Comparison of ENCODE assay signal across 12 mouse cellular contexts in the genomic region with DNA sequence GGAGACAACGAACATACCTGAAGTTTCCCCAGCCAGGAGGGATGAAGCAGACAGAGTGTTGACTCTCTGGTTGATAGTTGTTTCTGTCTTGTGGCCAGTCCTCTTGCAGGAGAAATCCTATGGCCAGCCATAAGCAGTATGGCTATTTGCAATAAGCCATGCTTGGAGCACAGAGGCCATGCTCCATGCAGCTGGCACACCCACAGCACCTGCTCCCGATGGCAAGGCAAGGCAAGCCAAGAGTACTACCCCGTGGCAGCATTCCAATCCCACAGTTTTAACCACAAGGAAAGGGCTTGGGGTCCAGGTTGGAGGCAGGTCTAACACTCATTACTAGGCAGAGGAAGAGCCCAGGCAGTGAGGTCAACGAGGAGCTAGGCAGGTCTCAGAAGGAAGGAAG.
"Had no signal": no experiment of that assay in that cellular context is flagged by ENCODE, and none has a peak within 500 bp of the region (broad histone marks: within the 10 kb centered on the region; RNA-seq: fewer than 3 reads in every experiment).

No protein-coding gene starts in this region.

- ATAC-seq: midbrain, embryonic 16.5 days had no signal

- H3K27me3 ChIP-seq: neural tube, embryonic 12.5 days had no signal

- H3K4me3 ChIP-seq: midbrain, embryonic 10.5 days; midbrain, embryonic 12.5 days; neural tube, embryonic 12.5 days had no signal

- H3K4me2 ChIP-seq: lung, embryonic 14.5 days; midbrain, embryonic 12.5 days; neural tube, embryonic 12.5 days had no signal

- H3K36me3 ChIP-seq: midbrain, embryonic 10.5 days; midbrain, embryonic 12.5 days; neural tube, embryonic 12.5 days had no signal

- DNase-seq: lung, embryonic 14.5 days; lung, postnatal 10 days; lung, postnatal 4 days; midbrain, embryonic 14.5 days; right cerebral cortex, postnatal 14 days; thymus, adult 18-20 months; thymus, postnatal 14 days; thymus, postnatal 36 days had no signal
